Mouse (Mus musculus): ENCODE data around the gene Nhlh1.

Gene Nhlh1

GRCm38 (mm10) chr1:172053541-172054440 is 3.6 kb downstream of the Nhlh1 start:
- no peak for DNase-seq

- no peak for DNase-seq
These were observed 4.5 kb downstream of the Nhlh1 start for GRCm38 (mm10) chr1:172052766-172053279.

- no peak for DNase-seq
These were observed 8.1 kb downstream of the Nhlh1 start for GRCm38 (mm10) chr1:172049131-172049782.

GRCm38 (mm10) chr1:172048241-172048734 is 9.1 kb downstream of the Nhlh1 start:
- no peak for DNase-seq

GRCm38 (mm10) chr1:172046938-172047337 is 10.4 kb downstream of the Nhlh1 start:
- DNase-seq = peak; percentile 27 to 42

GRCm38 (mm10) chr1:172046410-172046809 is 11.0 kb downstream of the Nhlh1 start:
- DNase-seq = no peak

GRCm38 (mm10) chr1:172029914-172030313 is 27.5 kb downstream of the Nhlh1 start:
- DNase-seq = no peak

- DNase-seq = no peak
These were observed 28.7 kb downstream of the Nhlh1 start, which contains the start of gene Vangl2 for GRCm38 (mm10) chr1:172028394-172029275. Vangl2 (minus strand) TSS chr1:172028444.

GRCm38 (mm10) chr1:172027809-172028102 is 29.6 kb downstream of the Nhlh1 start:
- no peak for DNase-seq

GRCm38 (mm10) chr1:172027010-172027808 is 30.2 kb downstream of the Nhlh1 start:
- peak; percentile 73 to 80 for DNase-seq

- DNase-seq = no peak
These were observed 31.0 kb downstream of the Nhlh1 start for GRCm38 (mm10) chr1:172026201-172026901.

- DNase-seq = no peak
These were observed 32.0 kb downstream of the Nhlh1 start for GRCm38 (mm10) chr1:172025201-172025904.

GRCm38 (mm10) chr1:172024140-172024895 is 33.1 kb downstream of the Nhlh1 start:
- no peak for DNase-seq

- DNase-seq = no peak
These were observed 37.4 kb downstream of the Nhlh1 start for GRCm38 (mm10) chr1:172019863-172020521.

GRCm38 (mm10) chr1:172019339-172019738 is 38.0 kb downstream of the Nhlh1 start:
- peak in 1 of 2 experiments; percentile 13 for DNase-seq

GRCm38 (mm10) chr1:172018336-172019311 is 38.7 kb downstream of the Nhlh1 start:
- DNase-seq = no peak

- DNase-seq = no peak
These were observed 39.8 kb downstream of the Nhlh1 start for GRCm38 (mm10) chr1:172017517-172018070.

All from lung, adult 18-20 months (tissue).